Mouse (Mus musculus): ENCODE results near the gene Lama2.

- TF ChIP-seq CTCF (IDR thresholded peaks at IDR 0.05; ENCODE audit: extremely low read depth, insufficient read depth, insufficient read length, insufficient replicate concordance) = no peak
- no peak for TF ChIP-seq POLR2A (IDR thresholded peaks at IDR 0.05; ENCODE audit: low read depth, low read length)
Observed at GRCm38 (mm10) chr10:27174271-27174670, 445.3 kb downstream of the Lama2 start.

Measured in spleen, adult 2 months (tissue).